Mouse (Mus musculus) kidney, adult 2 months (tissue): ENCODE measurements around the gene Ctnna3.

Source experiments
- CTCF ChIP-seq: fragments of 200-500 bp; conservative IDR thresholded peaks from 2 replicates; pipeline ENCODE4 v1.5.1; 2011; ENCODE audit warnings: low read depth, mild to moderate bottlenecking, control low read depth, low read length, moderate library complexity, mixed read lengths; ENCODE audit not compliant: insufficient read depth, insufficient read length
- POLR2A ChIP-seq: fragments of 200-500 bp; IDR thresholded peaks from one replicate; pipeline ENCODE4 v1.6.1; 2011; ENCODE audit warnings: low read depth, low read length, control low read depth

DNA sequence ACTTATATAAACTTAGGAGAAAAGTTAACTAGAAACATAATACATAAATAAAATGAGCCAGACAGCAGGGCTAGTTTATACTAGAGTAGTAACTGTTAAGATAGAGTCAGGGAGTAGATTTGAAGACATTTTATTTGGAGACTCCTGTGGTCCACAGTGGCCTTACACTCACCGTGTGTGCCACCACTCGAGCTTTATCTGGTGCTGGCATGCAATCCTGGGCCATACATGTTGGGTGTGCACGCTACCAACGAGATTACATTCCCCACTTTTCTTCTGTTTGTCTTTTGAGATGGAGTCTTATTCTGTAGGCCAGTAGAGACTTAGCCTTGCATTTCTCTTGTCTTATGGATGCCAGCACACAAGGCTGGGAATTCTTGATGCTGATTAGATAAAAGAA, 24.0 kb downstream of the Ctnna3 start:
- TF ChIP-seq POLR2A: no peak
- TF ChIP-seq CTCF: no peak
